Mouse (Mus musculus): ENCODE results near the gene Plekhm2. TPM values are rescaled to one million over a fixed set of nuclear protein-coding genes. Genes with fewer than 3 reads are reported as not detected.

The Plekhm2 gene
- polyA plus RNA-seq, 1 experiment from 2014 or later, result 7.1 TPM

GRCm38 (mm10) chr4:141581051-141581450 lies 83.6 kb downstream of the Plekhm2 start:
- H3K9ac ChIP-seq, result no peak overlapping the region
- WGBS, result 91% methylated on average over 13 of the region's 13 CpGs
- H3K36me3 ChIP-seq, result peaks cover 62% of the 10 kb centered on the region
- H3K27me3 ChIP-seq, result no peaks in the 10 kb centered on the region
- H3K4me3 ChIP-seq, result no peak overlapping the region
- no peak for ATAC-seq (replicated peaks; ENCODE audit: insufficient number of reproducible peaks, insufficient read depth, low FRiP score, low read depth)
- no peak overlapping the region for H3K4me2 ChIP-seq
- H3K9me3 ChIP-seq (replicated peaks), result no peaks in the 10 kb centered on the region
- no peak overlapping the region for H3K27ac ChIP-seq
- no peaks in the 10 kb centered on the region for H3K4me1 ChIP-seq (replicated peaks)

- Histone ChIP-seq H3K4me1 (replicated peaks) (peaks cover 5% of the 10 kb centered on the region), H3K4me3 (no peak overlapping the region), H3K36me3 (peaks cover 48% of the 10 kb centered on the region), H3K4me2 (no peak overlapping the region), H3K9me3 (replicated peaks) (no peaks in the 10 kb centered on the region), H3K9ac (no peak overlapping the region), H3K27me3 (no peaks in the 10 kb centered on the region), H3K27ac (peak overlapping the region; percentile 15; the same call in 1 of the 2 replicates)
- WGBS, result 27% methylated on average over 3 of the region's 3 CpGs
- ATAC-seq (replicated peaks; ENCODE audit: insufficient number of reproducible peaks, insufficient read depth, low FRiP score, low read depth), result no peak
Measured at GRCm38 (mm10) chr4:141578833-141579232, 85.9 kb downstream of the Plekhm2 start.

- Histone ChIP-seq H3K9me3 (replicated peaks) (no peaks in the 10 kb centered on the region), H3K4me2 (no peak overlapping the region), H3K27me3 (0 out of 2 replicates have a peak, but pooled peaks cover 3% of the 10 kb centered on the region), H3K4me1 (replicated peaks) (peaks cover 15% of the 10 kb centered on the region), H3K4me3 (no peak overlapping the region), H3K9ac (no peak overlapping the region), H3K27ac (no peak overlapping the region), H3K36me3 (peaks cover 32% of the 10 kb centered on the region)
- 91% methylated on average over 7 of the region's 7 CpGs for WGBS
- no peak for ATAC-seq (replicated peaks; ENCODE audit: insufficient number of reproducible peaks, insufficient read depth, low FRiP score, low read depth)
Measured at GRCm38 (mm10) chr4:141576877-141577276, 87.8 kb downstream of the Plekhm2 start.

GRCm38 (mm10) chr4:141576404-141576803 lies 88.3 kb downstream of the Plekhm2 start:
- H3K9ac ChIP-seq, result no peak overlapping the region
- H3K4me3 ChIP-seq, result no peak overlapping the region
- H3K27ac ChIP-seq, result no peak overlapping the region
- H3K9me3 ChIP-seq (replicated peaks), result no peaks in the 10 kb centered on the region
- 86% methylated on average over 11 of the region's 11 CpGs for WGBS
- ATAC-seq (replicated peaks; ENCODE audit: insufficient number of reproducible peaks, insufficient read depth, low FRiP score, low read depth), result no peak
- no peak overlapping the region for H3K4me2 ChIP-seq
- H3K4me1 ChIP-seq (replicated peaks), result peaks cover 15% of the 10 kb centered on the region
- H3K27me3 ChIP-seq, result 0 out of 2 replicates have a peak, but pooled peaks cover 3% of the 10 kb centered on the region
- H3K36me3 ChIP-seq, result peaks cover 30% of the 10 kb centered on the region

Other genes starting within 250 kb of the Plekhm2 start
- gene Clcnkb, start 248.9 kb downstream of the Plekhm2 start, polyA plus RNA-seq (2015; fragmentation: Nextera tagmentation; extraction: Ambion mirVana), result 0.39 and 0.60 TPM in 2 replicates
- gene Hspb7, start 244.1 kb downstream of the Plekhm2 start, polyA plus RNA-seq (2015; fragmentation: Nextera tagmentation; extraction: Ambion mirVana), result 220 and 234 TPM in 2 replicates
- gene Srarp, start 228.8 kb downstream of the Plekhm2 start, polyA plus RNA-seq (2015; fragmentation: Nextera tagmentation; extraction: Ambion mirVana), result not detected in 2 replicates
- 17.9 and 22.5 TPM in 2 replicates for gene Zbtb17, start 220.2 kb downstream of the Plekhm2 start, polyA plus RNA-seq (2015; fragmentation: Nextera tagmentation; extraction: Ambion mirVana)
- gene Spen, start 126.3 kb downstream of the Plekhm2 start, polyA plus RNA-seq (2015; fragmentation: Nextera tagmentation; extraction: Ambion mirVana), result 6.3 and 7.5 TPM in 2 replicates
- gene Fblim1, start 58.8 kb downstream of the Plekhm2 start, polyA plus RNA-seq (2015; fragmentation: Nextera tagmentation; extraction: Ambion mirVana), result 48.4 and 59.1 TPM in 2 replicates
- gene Tmem82, start 46.3 kb downstream of the Plekhm2 start, polyA plus RNA-seq (2015; fragmentation: Nextera tagmentation; extraction: Ambion mirVana), result 1.0 and 1.2 TPM in 2 replicates
- gene Slc25a34, start 41.1 kb downstream of the Plekhm2 start, polyA plus RNA-seq (2015; fragmentation: Nextera tagmentation; extraction: Ambion mirVana), result 0.76 and 0.96 TPM in 2 replicates
- gene Rsc1a1, start 20.7 kb upstream of the Plekhm2 start, polyA plus RNA-seq (2015; fragmentation: Nextera tagmentation; extraction: Ambion mirVana), result 0.27 TPM in 1 of 2 replicates, not detected in the other
- 13.6 and 16.6 TPM in 2 replicates for gene Ddi2, start 58.5 kb upstream of the Plekhm2 start, polyA plus RNA-seq (2015; fragmentation: Nextera tagmentation; extraction: Ambion mirVana)
- 0.57 and 0.80 TPM in 2 replicates for gene Agmat, start 81.8 kb upstream of the Plekhm2 start, polyA plus RNA-seq (2015; fragmentation: Nextera tagmentation; extraction: Ambion mirVana)
- gene Dnajc16, start 126.0 kb upstream of the Plekhm2 start, polyA plus RNA-seq (2015; fragmentation: Nextera tagmentation; extraction: Ambion mirVana), result 3.7 and 4.8 TPM in 2 replicates
- gene Casp9, start 128.7 kb upstream of the Plekhm2 start, polyA plus RNA-seq (2015; fragmentation: Nextera tagmentation; extraction: Ambion mirVana), result 14.1 and 19.7 TPM in 2 replicates
- gene Cela2a, start 161.3 kb upstream of the Plekhm2 start, polyA plus RNA-seq (2015; fragmentation: Nextera tagmentation; extraction: Ambion mirVana), result 0.35 TPM in 1 of 2 replicates, not detected in the other
- not detected in 2 replicates for gene Ctrc, start 181.5 kb upstream of the Plekhm2 start, polyA plus RNA-seq (2015; fragmentation: Nextera tagmentation; extraction: Ambion mirVana)
- 62.0 and 79.3 TPM in 2 replicates for gene Efhd2, start 210.0 kb upstream of the Plekhm2 start, polyA plus RNA-seq (2015; fragmentation: Nextera tagmentation; extraction: Ambion mirVana)

Data from heart, embryonic 15.5 days (tissue).